Mouse (Mus musculus) G1E (cell line): ENCODE results near the gene Rgs9.

Experiments
- CTCF ChIP-seq: IDR thresholded peaks from 2 replicates; pipeline ENCODE4 v1.5.1; 2012; ENCODE audit warnings: low read depth, low read length, inconsistent platforms, mixed read lengths
- GATA1 ChIP-seq: IDR thresholded peaks from 2 replicates; pipeline ENCODE4 v1.6.1; 2012; ENCODE audit warnings: borderline replicate concordance, low read length, inconsistent platforms, mixed read lengths
- POLR2AphosphoS5 ChIP-seq: IDR thresholded peaks from 2 replicates; pipeline ENCODE4 v1.6.1; 2012; ENCODE audit warnings: low read depth, low read length, inconsistent platforms; ENCODE audit not compliant: insufficient replicate concordance
- TAL1 ChIP-seq: conservative IDR thresholded peaks from 2 replicates; pipeline ENCODE4 v1.6.1; 2012; ENCODE audit warnings: low read depth, low read length, inconsistent platforms, mixed read lengths

- TF ChIP-seq CTCF = no peak
- TF ChIP-seq TAL1 = no peak
- TF ChIP-seq GATA1 = no peak
- TF ChIP-seq POLR2AphosphoS5 = no peak
Measured at GRCm38 (mm10) chr11:109297710-109298375, at the start of gene Rgs9.
